Comparison of ENCODE assay signal across 11 mouse cellular contexts in the genomic region with DNA sequence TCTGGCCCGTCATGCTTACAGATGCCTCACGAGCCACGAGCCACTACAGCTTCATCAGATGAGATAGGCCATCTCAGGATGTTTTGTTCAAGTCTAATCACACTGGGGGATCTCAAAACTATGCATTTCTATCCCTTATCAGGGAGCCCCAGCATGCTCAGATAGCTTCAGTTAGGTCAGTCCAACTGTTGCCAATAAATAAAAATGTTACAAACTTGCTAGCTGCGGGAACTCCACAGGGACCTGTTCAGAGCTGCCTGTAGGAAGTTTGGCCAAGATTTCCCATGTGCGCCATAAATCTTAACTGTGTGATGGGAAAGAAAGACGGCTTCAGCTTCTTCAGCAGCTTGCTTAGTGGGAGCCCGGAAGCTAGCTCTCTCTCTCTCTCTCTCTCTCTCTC. TPM values are rescaled to one million over a fixed set of nuclear protein-coding genes. Genes with fewer than 3 reads are reported as not detected.
DNase-seq lines count a peak whose midpoint lies in the region; ATAC-seq and TF ChIP-seq lines count a peak whose summit lies in the region.
"Had no signal": no experiment of that assay in that cellular context is flagged by ENCODE, and none has a peak within 500 bp of the region (broad histone marks: within the 10 kb centered on the region; RNA-seq: fewer than 3 reads in every experiment).

No protein-coding gene starts in this region.

- H3K4me2 ChIP-seq in hindbrain, embryonic 16.5 days (ENCODE audit: low read length): no peak overlapping the region
- no peak overlapping the region for H3K4me2 ChIP-seq in hindbrain, embryonic 11.5 days (replicated peaks; ENCODE audit: low read depth, low read length)
- H3K4me2 ChIP-seq: embryonic facial prominence, embryonic 13.5 days; liver, embryonic 12.5 days had no signal

- peak; percentile 11; the same call in 1 of the 2 replicates for ATAC-seq in hindbrain, embryonic 16.5 days
- ATAC-seq in hindbrain, embryonic 11.5 days (ENCODE audit: low FRiP score): no peak
- ATAC-seq: liver, embryonic 12.5 days had no signal

- WGBS in hindbrain, embryonic 16.5 days: 72% methylated on average over 7 of the region's 7 CpGs
- WGBS in hindbrain, embryonic 11.5 days: 76% methylated on average over 7 of the region's 7 CpGs
- 88% methylated on average over 7 of the region's 7 CpGs for WGBS in hindbrain, embryonic 10.5 days

- TF ChIP-seq CTCF in gastrocnemius, adult 2 months (IDR thresholded peaks at IDR 0.05): no peak

- intact Hi-C loops in gastrocnemius, adult 2 months (cut with DNase I): no loop called here
- intact Hi-C loops in left cerebral cortex, postnatal 14 days (cut with DNase I): no loop called here

- H3K27me3 ChIP-seq in hindbrain, embryonic 16.5 days (replicated peaks; ENCODE audit: control insufficient read depth, insufficient read depth, low read length): no peaks in the 10 kb centered on the region
- no peaks in the 10 kb centered on the region for H3K27me3 ChIP-seq in hindbrain, embryonic 11.5 days (ENCODE audit: control insufficient read depth, insufficient read depth, low read length)
- no peaks in the 10 kb centered on the region for H3K27me3 ChIP-seq in hindbrain, embryonic 10.5 days (ENCODE audit: insufficient read depth, poor library complexity, severe bottlenecking)
- H3K27me3 ChIP-seq: embryonic facial prominence, embryonic 13.5 days; liver, embryonic 12.5 days had no signal

- DNase-seq in hindbrain, embryonic 11.5 days (ENCODE audit: low spot score): no peak
- peak; percentile 75 for DNase-seq in NIH3T3 (ENCODE audit: low read depth)
- DNase-seq in gastrocnemius, adult 2 months: peak; percentile 31
- DNase-seq in kidney, postnatal 14 days: peak; percentile 66
- no peak for DNase-seq in left cerebral cortex, postnatal 14 days (ENCODE audit: low spot score in 2 of 2)
- no peak for DNase-seq in thymus, postnatal 25 days
- DNase-seq in hindbrain, embryonic 10.5 days (ENCODE audit: low spot score): no peak
- DNase-seq: thymus, postnatal 4 days had no signal

- H3K9ac ChIP-seq in hindbrain, embryonic 16.5 days (ENCODE audit: low read depth, low read length): no peak overlapping the region
- no peak overlapping the region for H3K9ac ChIP-seq in hindbrain, embryonic 11.5 days (ENCODE audit: low read depth, low read length)
- H3K9ac ChIP-seq: embryonic facial prominence, embryonic 13.5 days; liver, embryonic 12.5 days had no signal

- H3K4me3 ChIP-seq in hindbrain, embryonic 16.5 days (ENCODE audit: low read length): no peak overlapping the region
- no peak overlapping the region for H3K4me3 ChIP-seq in hindbrain, embryonic 11.5 days (ENCODE audit: low read depth, low read length)
- H3K4me3 ChIP-seq in gastrocnemius, adult 2 months: 0 out of 2 replicates have a peak overlapping the region, but pooled peaks have one; percentile 4
- H3K4me3 ChIP-seq in hindbrain, embryonic 10.5 days: no peak overlapping the region
- H3K4me3 ChIP-seq: embryonic facial prominence, embryonic 13.5 days; liver, embryonic 12.5 days had no signal

- no peaks in the 10 kb centered on the region for H3K36me3 ChIP-seq in hindbrain, embryonic 16.5 days (ENCODE audit: control insufficient read depth, insufficient read depth, low read length)
- H3K36me3 ChIP-seq in hindbrain, embryonic 11.5 days (ENCODE audit: control insufficient read depth, insufficient read depth, low read length): no peaks in the 10 kb centered on the region
- no peaks in the 10 kb centered on the region for H3K36me3 ChIP-seq in hindbrain, embryonic 10.5 days
- H3K36me3 ChIP-seq: embryonic facial prominence, embryonic 13.5 days; liver, embryonic 12.5 days had no signal

- no peaks in the 10 kb centered on the region for H3K9me3 ChIP-seq in hindbrain, embryonic 16.5 days (ENCODE audit: control insufficient read depth, low read length)
- H3K9me3 ChIP-seq in hindbrain, embryonic 11.5 days (ENCODE audit: control insufficient read depth, low read length): no peaks in the 10 kb centered on the region
- no peaks in the 10 kb centered on the region for H3K9me3 ChIP-seq in hindbrain, embryonic 10.5 days
- H3K9me3 ChIP-seq: embryonic facial prominence, embryonic 13.5 days; liver, embryonic 12.5 days had no signal

- H3K4me1 ChIP-seq in hindbrain, embryonic 16.5 days (ENCODE audit: control insufficient read depth, insufficient read depth, low read depth, low read length): no peaks in the 10 kb centered on the region
- H3K4me1 ChIP-seq in hindbrain, embryonic 11.5 days (replicated peaks; ENCODE audit: control insufficient read depth, insufficient read depth, low read length): no peaks in the 10 kb centered on the region
- H3K4me1 ChIP-seq in hindbrain, embryonic 10.5 days (replicated peaks): no peaks in the 10 kb centered on the region
- H3K4me1 ChIP-seq: liver, embryonic 12.5 days had no signal

- no peak overlapping the region for H3K27ac ChIP-seq in hindbrain, embryonic 16.5 days (ENCODE audit: low read depth, low read length)
- no peak overlapping the region for H3K27ac ChIP-seq in hindbrain, embryonic 11.5 days (ENCODE audit: low read depth, low read length)
- H3K27ac ChIP-seq in gastrocnemius, adult 2 months: peak overlapping the region; percentile 28; the same call in 1 of the 2 replicates
- H3K27ac ChIP-seq in hindbrain, embryonic 10.5 days: no peak overlapping the region
- H3K27ac ChIP-seq: embryonic facial prominence, embryonic 13.5 days; liver, embryonic 12.5 days had no signal

RNA-seq across cellular contexts. Expression of gene Il1rap, which starts 15.8 kb away (rescaled TPM):
- 13.0 and 13.6 TPM in 2 replicates for polyA plus RNA-seq in hindbrain, embryonic 16.5 days (2015; fragmentation: Nextera tagmentation; extraction: Ambion mirVana)
- polyA plus RNA-seq in hindbrain, embryonic 11.5 days (2014; fragmentation: Nextera tagmentation; extraction: Ambion mirVana): 5.4 and 5.9 TPM in 2 replicates
- total RNA-seq in gastrocnemius, adult 2 months (2021): 1 to 10 TPM; 1.4 to 1.8 TPM
- 10 to 100 TPM; 27.6 TPM for total RNA-seq in left cerebral cortex, postnatal 14 days (2021)
- polyA plus RNA-seq in hindbrain, embryonic 10.5 days (2016; fragmentation: Nextera tagmentation; extraction: Ambion mirVana): 3.1 and 3.5 TPM in 2 replicates

Comparison
In these comparisons a context has a peak if more than half of its experiments do, and no peak if none do; other contexts are left out.
1. DNase-seq: peak in NIH3T3 (single experiment), gastrocnemius, adult 2 months (single experiment) and kidney, postnatal 14 days (single experiment); none in hindbrain, embryonic 11.5 days (single experiment), left cerebral cortex, postnatal 14 days (0 of 2), thymus, postnatal 25 days (single experiment) and hindbrain, embryonic 10.5 days (single experiment).